Mouse (Mus musculus) c-Kit-positive CD71-positive TER-119-positive erythroid progenitor cells, embryonic 14.5 days (primary cell): ENCODE data around the gene Cd37.
A peak's percentile ranks its signal among the peaks of the same experiment; 100 is the strongest.
"Not testable (repeated sequence)": the region's sequence is repeated elsewhere in the genome, so short reads cannot be mapped to it uniquely, and the experiment has no call there.

Experiments used
- DNase-seq: peaks from one replicate; pipeline ENCODE4 v3.0.0-alpha.2; 2013; ENCODE audit warnings: low spot score

Gene Cd37

GRCm38 (mm10) chr7:45238723-45239496 lies at the start of gene Cd37:
Gene Cd37, minus strand, starts transcription at chr7:45239115.
- DNase-seq: peak; percentile 75

- DNase-seq: no peak
These were observed 47.6 kb upstream of the Cd37 start for GRCm38 (mm10) chr7:45286486-45286885.

GRCm38 (mm10) chr7:45277136-45277760 lies 38.3 kb upstream of the Cd37 start, which contains the start of gene Slc6a21:
Gene Slc6a21, plus strand, starts transcription at chr7:45277513.
- peak; percentile 57 for DNase-seq

GRCm38 (mm10) chr7:45273672-45274071 lies 34.8 kb upstream of the Cd37 start:
- no peak for DNase-seq

- DNase-seq: no peak
These were observed 34.0 kb upstream of the Cd37 start for GRCm38 (mm10) chr7:45272786-45273412.

GRCm38 (mm10) chr7:45265518-45265917 lies 26.6 kb upstream of the Cd37 start:
- no peak for DNase-seq

GRCm38 (mm10) chr7:45264348-45264747 lies 25.4 kb upstream of the Cd37 start:
- DNase-seq: no peak

- no peak for DNase-seq
These were observed 24.2 kb upstream of the Cd37 start for GRCm38 (mm10) chr7:45263006-45263607.

- no peak for DNase-seq
These were observed 23.4 kb upstream of the Cd37 start for GRCm38 (mm10) chr7:45262266-45262665.

- no peak for DNase-seq
These were observed 20.4 kb upstream of the Cd37 start for GRCm38 (mm10) chr7:45259281-45259680.

GRCm38 (mm10) chr7:45257063-45257840 lies 18.3 kb upstream of the Cd37 start:
- DNase-seq: no peak

GRCm38 (mm10) chr7:45255822-45256221 lies 16.9 kb upstream of the Cd37 start:
- DNase-seq: not testable (repeated sequence)

- no peak for DNase-seq
These were observed 14.9 kb upstream of the Cd37 start for GRCm38 (mm10) chr7:45253806-45254205.

GRCm38 (mm10) chr7:45247666-45248065 lies 8.8 kb upstream of the Cd37 start:
- no peak for DNase-seq

- DNase-seq: no peak
These were observed 2.5 kb upstream of the Cd37 start for GRCm38 (mm10) chr7:45241389-45241749.

- no peak for DNase-seq
These were observed 1.9 kb upstream of the Cd37 start, which contains the start of gene Slc6a16 for GRCm38 (mm10) chr7:45240633-45241388. Gene Slc6a16, plus strand, starts transcription at chr7:45241085.

GRCm38 (mm10) chr7:45240109-45240508 lies 1.2 kb upstream of the Cd37 start:
- DNase-seq: no peak

GRCm38 (mm10) chr7:45237747-45238699 lies 892 bp downstream of the Cd37 start:
- no peak for DNase-seq

GRCm38 (mm10) chr7:45235656-45236180 lies 3.2 kb downstream of the Cd37 start:
- no peak for DNase-seq
